In genomic region chr8:78436071-78436651, GRCm38 (mm10) we compare ENCODE assay signal across 9 mouse cellular contexts. TPM values are rescaled to one million over a fixed set of nuclear protein-coding genes. Genes with fewer than 3 reads are reported as not detected.
DNase-seq lines count a peak whose midpoint lies in the region; ATAC-seq lines count a peak whose summit lies in the region.
"Had no signal": no experiment of that assay in that cellular context is flagged by ENCODE, and none has a peak within 500 bp of the region (broad histone marks: within the 10 kb centered on the region; RNA-seq: fewer than 3 reads in every experiment).

Pou4f2 (minus strand) TSS chr8:78436645.

- H3K4me2 ChIP-seq in heart, embryonic 11.5 days: peak within 1 kb of the TSS; percentile 76
- peak within 1 kb of the TSS; percentile 92 for H3K4me2 ChIP-seq in hindbrain, embryonic 15.5 days
- peak within 1 kb of the TSS; percentile 72 for H3K4me2 ChIP-seq in midbrain, embryonic 11.5 days

- H3K9ac ChIP-seq in heart, embryonic 11.5 days (ENCODE audit: low read depth, low read length): no peak within 1 kb of the TSS
- H3K9ac ChIP-seq in hindbrain, embryonic 15.5 days: peak within 1 kb of the TSS; percentile 44
- H3K9ac ChIP-seq in midbrain, embryonic 11.5 days (ENCODE audit: low read length): peak within 1 kb of the TSS; percentile 36; the same call in 1 of the 2 replicates

- peak within 1 kb of the TSS; percentile 51 for H3K4me3 ChIP-seq in heart, embryonic 11.5 days (ENCODE audit: low read depth, low read length)
- peak within 1 kb of the TSS; percentile 58 for H3K4me3 ChIP-seq in embryonic facial prominence, embryonic 10.5 days
- H3K4me3 ChIP-seq in hindbrain, embryonic 15.5 days: peak within 1 kb of the TSS; percentile 46
- peak within 1 kb of the TSS; percentile 35 for H3K4me3 ChIP-seq in midbrain, embryonic 11.5 days (ENCODE audit: low read depth, low read length)

- WGBS in heart, embryonic 11.5 days (ENCODE audit: insufficient replicate concordance): under 1% methylated on average over 46 of the region's 54 CpGs
- WGBS in embryonic facial prominence, embryonic 10.5 days: under 1% methylated on average over 54 of the region's 54 CpGs
- under 1% methylated on average over 51 of the region's 54 CpGs for WGBS in hindbrain, embryonic 15.5 days
- WGBS in midbrain, embryonic 11.5 days: under 1% methylated on average over 47 of the region's 54 CpGs

- no peak for ATAC-seq in heart, embryonic 11.5 days (replicated peaks; ENCODE audit: insufficient number of reproducible peaks, low FRiP score, low TSS enrichment)
- peak; percentile 68 for ATAC-seq in hindbrain, embryonic 15.5 days (ENCODE audit: low FRiP score, low read depth)
- ATAC-seq in midbrain, embryonic 11.5 days (ENCODE audit: low FRiP score): peak; percentile 70

- no peaks in the 10 kb centered on the region for H3K36me3 ChIP-seq in heart, embryonic 11.5 days (ENCODE audit: control insufficient read depth, insufficient read depth, low read length)
- H3K36me3 ChIP-seq in embryonic facial prominence, embryonic 10.5 days (replicated peaks): no peaks in the 10 kb centered on the region
- no peaks in the 10 kb centered on the region for H3K36me3 ChIP-seq in hindbrain, embryonic 15.5 days
- H3K36me3 ChIP-seq in midbrain, embryonic 11.5 days (ENCODE audit: control insufficient read depth, insufficient read depth, low read length): no peaks in the 10 kb centered on the region

- peaks cover 6% of the 10 kb centered on the region; the same call in 1 of the 2 replicates for H3K4me1 ChIP-seq in heart, embryonic 11.5 days (ENCODE audit: control insufficient read depth, insufficient read depth, low read length)
- H3K4me1 ChIP-seq in embryonic facial prominence, embryonic 10.5 days: peaks cover 36% of the 10 kb centered on the region
- H3K4me1 ChIP-seq in hindbrain, embryonic 15.5 days (replicated peaks): peaks cover 42% of the 10 kb centered on the region
- peaks cover 12% of the 10 kb centered on the region for H3K4me1 ChIP-seq in midbrain, embryonic 11.5 days (ENCODE audit: control insufficient read depth, insufficient read depth, low read length)

- H3K9me3 ChIP-seq in heart, embryonic 11.5 days (replicated peaks; ENCODE audit: control insufficient read depth, low read length): no peaks in the 10 kb centered on the region
- H3K9me3 ChIP-seq in embryonic facial prominence, embryonic 10.5 days: no peaks in the 10 kb centered on the region
- no peaks in the 10 kb centered on the region for H3K9me3 ChIP-seq in hindbrain, embryonic 15.5 days
- no peaks in the 10 kb centered on the region for H3K9me3 ChIP-seq in midbrain, embryonic 11.5 days (ENCODE audit: control insufficient read depth, low read length)

- H3K27ac ChIP-seq in heart, embryonic 11.5 days (ENCODE audit: low read depth, low read length): no peak within 1 kb of the TSS
- no peak within 1 kb of the TSS for H3K27ac ChIP-seq in embryonic facial prominence, embryonic 10.5 days (replicated peaks)
- H3K27ac ChIP-seq in hindbrain, embryonic 15.5 days (replicated peaks): peak within 1 kb of the TSS; percentile 48
- H3K27ac ChIP-seq in midbrain, embryonic 11.5 days (ENCODE audit: low read depth, low read length): no peak within 1 kb of the TSS

- peaks cover 88% of the 10 kb centered on the region for H3K27me3 ChIP-seq in heart, embryonic 11.5 days (ENCODE audit: control insufficient read depth, insufficient read depth, low read length)
- H3K27me3 ChIP-seq in embryonic facial prominence, embryonic 10.5 days (replicated peaks; ENCODE audit: low read depth, poor library complexity, severe bottlenecking): peaks cover 100% of the 10 kb centered on the region
- H3K27me3 ChIP-seq in hindbrain, embryonic 15.5 days: peaks cover 78% of the 10 kb centered on the region
- peaks cover 88% of the 10 kb centered on the region for H3K27me3 ChIP-seq in midbrain, embryonic 11.5 days (ENCODE audit: control insufficient read depth, insufficient read depth, low read length)

- no peak for DNase-seq in heart, adult 18-20 months
- DNase-seq in MN1 (ENCODE audit: low spot score): peak; percentile 57
- peak; percentile 76 for DNase-seq in embryonic facial prominence, embryonic 10.5 days (ENCODE audit: low spot score)
- DNase-seq in midbrain, embryonic 11.5 days (ENCODE audit: low spot score, missing footprints): peak; percentile 96
- DNase-seq in frontal cortex, adult 2 months (ENCODE audit: extremely low spot score in 1 of 2, low spot score in 1 of 2): no peak
- no peak for DNase-seq in B cell, adult 2 months

RNA-seq across cellular contexts. Expression of gene Pou4f2, which starts in this region (rescaled TPM):
- not detected in 2 replicates for polyA plus RNA-seq in heart, embryonic 11.5 days (2014; fragmentation: Nextera tagmentation; extraction: Ambion mirVana)
- total RNA-seq in heart, adult 18-20 months (2021): not detected
- polyA plus RNA-seq in embryonic facial prominence, embryonic 10.5 days (2016; fragmentation: Nextera tagmentation; extraction: Ambion mirVana): 0.15 and 0.16 TPM in 2 replicates
- 4.8 and 6.8 TPM in 2 replicates for polyA plus RNA-seq in hindbrain, embryonic 15.5 days (2015; fragmentation: Nextera tagmentation; extraction: Ambion mirVana)
- 0.41 and 0.68 TPM in 2 replicates for polyA plus RNA-seq in midbrain, embryonic 11.5 days (2014; fragmentation: Nextera tagmentation; extraction: Ambion mirVana)
- not detected in 2 replicates for polyA plus RNA-seq in frontal cortex, adult 2 months (2012; rRNA removed)
- total RNA-seq: MEL had no signal

Comparison
In these comparisons a context has a peak if more than half of its experiments do, and no peak if none do; other contexts are left out.
1. Peak in DNase-seq and H3K4me3 ChIP-seq in embryonic facial prominence, embryonic 10.5 days; RNA of the gene not detected or under 1 TPM.
2. Peak in DNase-seq, ATAC-seq, H3K4me3 ChIP-seq, H3K9ac ChIP-seq and H3K4me2 ChIP-seq in midbrain, embryonic 11.5 days; RNA of the gene not detected or under 1 TPM.